Mouse (Mus musculus) midbrain, embryonic 10.5 days (tissue): ENCODE data around the gene Adcy10. TPM values are rescaled to one million over a fixed set of nuclear protein-coding genes. Genes with fewer than 3 reads are reported as not detected.

Source experiments
- DNase-seq: peaks from one replicate; pipeline ENCODE4 v3.0.0-alpha.2; 2017; ENCODE audit warnings: low spot score
- H3K27ac ChIP-seq: fragments of 300-500 bp; sonication (generic); replicated peaks from 2 replicates; pipeline ENCODE4 v1.5.1; 2016; ENCODE audit warnings: mild to moderate bottlenecking
- H3K27me3 ChIP-seq: fragments of 300-500 bp; sonication (generic); 2 replicates; pipeline ENCODE4 v1.6.1; 2016; ENCODE audit warnings: low read depth, mild to moderate bottlenecking; ENCODE audit not compliant: poor library complexity, severe bottlenecking
- H3K36me3 ChIP-seq: fragments of 300-500 bp; sonication (generic); 2 replicates; pipeline ENCODE4 v1.6.1; 2016; ENCODE audit warnings: mild to moderate bottlenecking, moderate library complexity
- H3K4me1 ChIP-seq: fragments of 300-500 bp; sonication (generic); 2 replicates; pipeline ENCODE4 v1.6.1; 2016
- H3K4me3 ChIP-seq: fragments of 300-500 bp; sonication (generic); 2 replicates; pipeline ENCODE4 v1.5.1; 2016; ENCODE audit warnings: mild to moderate bottlenecking, moderate library complexity
- H3K9me3 ChIP-seq: fragments of 300-500 bp; sonication (generic); replicated peaks from 2 replicates; pipeline ENCODE4 v1.6.1; 2016; ENCODE audit warnings: mild to moderate bottlenecking
- WGBS: fragments of 180-500 bp; shearing (Covaris S2); methylation state at CpG from one replicate; pipeline ENCODE4 v1.1.7; 2016; 5-methylcytosine and 5-hydroxymethylcytosine counted together
- polyA plus RNA-seq: library from polyadenylated mRNA; unstranded; fragments of >200 nt; fragmentation: Nextera tagmentation; extraction: Ambion mirVana; gene quantifications from 2 replicates; pipeline ENCODE4 v1.2.1, GENCODE M21; 2016

Gene Adcy10
- polyA plus RNA-seq, 1 experiment from 2014 or later, result 0.20 TPM

- Histone ChIP-seq H3K9me3 (no peaks in the 10 kb centered on the region), H3K36me3 (no peaks in the 10 kb centered on the region), H3K4me1 (no peaks in the 10 kb centered on the region), H3K27ac (no peak overlapping the region), H3K4me3 (no peak overlapping the region), H3K27me3 (no peaks in the 10 kb centered on the region)
- no peak for DNase-seq
Observed at GRCm38 (mm10) chr1:165468971-165469370, 16.0 kb upstream of the Adcy10 start.

- Histone ChIP-seq H3K27ac (no peak overlapping the region), H3K27me3 (no peaks in the 10 kb centered on the region), H3K36me3 (no peaks in the 10 kb centered on the region), H3K4me3 (no peak overlapping the region), H3K4me1 (no peaks in the 10 kb centered on the region), H3K9me3 (no peaks in the 10 kb centered on the region)
- no peak for DNase-seq
Observed at GRCm38 (mm10) chr1:165469717-165470116, 15.3 kb upstream of the Adcy10 start.

DNA sequence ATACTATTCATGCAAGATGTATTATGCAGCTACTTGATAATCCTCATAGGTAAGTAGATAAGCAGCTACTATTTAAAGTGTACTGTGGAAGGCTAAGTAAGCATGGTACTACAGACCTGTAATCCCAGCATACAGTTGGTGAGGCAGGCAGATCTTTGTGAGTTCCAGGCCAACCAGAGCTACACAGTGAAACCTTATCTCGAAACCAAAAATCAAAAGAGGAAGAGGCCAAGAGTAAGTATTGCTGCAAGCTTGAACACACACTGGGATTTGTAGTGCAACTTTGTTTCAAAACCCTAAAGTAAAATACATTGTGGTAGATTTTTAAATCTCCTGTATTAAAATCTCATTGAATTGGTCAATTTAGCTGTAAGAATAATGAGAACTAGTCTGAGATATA is 13.5 kb upstream of the Adcy10 start:
- no peaks in the 10 kb centered on the region for H3K36me3 ChIP-seq
- H3K27ac ChIP-seq, result no peak overlapping the region
- DNase-seq, result no peak
- H3K4me3 ChIP-seq, result no peak overlapping the region
- no peaks in the 10 kb centered on the region for H3K27me3 ChIP-seq
- H3K9me3 ChIP-seq, result no peaks in the 10 kb centered on the region
- WGBS, result 95% methylated on average over 1 of the region's 1 CpGs
- no peaks in the 10 kb centered on the region for H3K4me1 ChIP-seq

- Histone ChIP-seq H3K4me3 (no peak overlapping the region), H3K27ac (no peak overlapping the region), H3K36me3 (no peaks in the 10 kb centered on the region), H3K9me3 (no peaks in the 10 kb centered on the region), H3K27me3 (no peaks in the 10 kb centered on the region), H3K4me1 (no peaks in the 10 kb centered on the region)
- WGBS, result 93% methylated on average over 2 of the region's 2 CpGs
- no peak for DNase-seq
Observed at GRCm38 (mm10) chr1:165486108-165486507, 1.1 kb downstream of the Adcy10 start.

GRCm38 (mm10) chr1:165489197-165489596 is 4.2 kb downstream of the Adcy10 start:
- Histone ChIP-seq H3K36me3 (no peaks in the 10 kb centered on the region), H3K27me3 (no peaks in the 10 kb centered on the region), H3K9me3 (no peaks in the 10 kb centered on the region), H3K4me1 (no peaks in the 10 kb centered on the region), H3K4me3 (no peak overlapping the region), H3K27ac (no peak overlapping the region)
- DNase-seq, result no peak
- WGBS, result 91% methylated on average over 4 of the region's 4 CpGs

DNA sequence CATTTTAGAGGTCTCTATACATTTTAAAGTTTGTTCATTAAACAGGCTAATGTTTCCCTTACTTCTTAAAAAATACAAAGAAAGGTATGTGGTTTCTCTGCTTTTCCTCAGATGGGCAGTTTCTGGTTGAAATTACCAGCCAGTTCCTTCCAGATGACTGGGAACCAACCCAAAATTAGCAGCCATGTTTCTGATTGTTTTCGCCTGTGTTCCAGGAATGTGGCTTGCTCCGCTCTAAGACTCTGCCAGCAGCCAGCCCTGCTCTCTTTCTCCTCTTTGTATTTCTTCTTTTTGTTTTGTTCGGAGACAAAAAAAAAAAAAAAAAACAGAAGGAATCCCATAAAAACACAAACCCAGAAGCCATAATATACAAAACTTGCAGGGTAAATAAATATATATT is 13.9 kb downstream of the Adcy10 start:
- DNase-seq, result no peak
- no peaks in the 10 kb centered on the region for H3K4me1 ChIP-seq
- H3K36me3 ChIP-seq, result no peaks in the 10 kb centered on the region
- 67% methylated on average over 3 of the region's 3 CpGs for WGBS
- no peak overlapping the region for H3K27ac ChIP-seq
- H3K4me3 ChIP-seq, result no peak overlapping the region
- no peaks in the 10 kb centered on the region for H3K9me3 ChIP-seq
- H3K27me3 ChIP-seq, result no peaks in the 10 kb centered on the region

DNA sequence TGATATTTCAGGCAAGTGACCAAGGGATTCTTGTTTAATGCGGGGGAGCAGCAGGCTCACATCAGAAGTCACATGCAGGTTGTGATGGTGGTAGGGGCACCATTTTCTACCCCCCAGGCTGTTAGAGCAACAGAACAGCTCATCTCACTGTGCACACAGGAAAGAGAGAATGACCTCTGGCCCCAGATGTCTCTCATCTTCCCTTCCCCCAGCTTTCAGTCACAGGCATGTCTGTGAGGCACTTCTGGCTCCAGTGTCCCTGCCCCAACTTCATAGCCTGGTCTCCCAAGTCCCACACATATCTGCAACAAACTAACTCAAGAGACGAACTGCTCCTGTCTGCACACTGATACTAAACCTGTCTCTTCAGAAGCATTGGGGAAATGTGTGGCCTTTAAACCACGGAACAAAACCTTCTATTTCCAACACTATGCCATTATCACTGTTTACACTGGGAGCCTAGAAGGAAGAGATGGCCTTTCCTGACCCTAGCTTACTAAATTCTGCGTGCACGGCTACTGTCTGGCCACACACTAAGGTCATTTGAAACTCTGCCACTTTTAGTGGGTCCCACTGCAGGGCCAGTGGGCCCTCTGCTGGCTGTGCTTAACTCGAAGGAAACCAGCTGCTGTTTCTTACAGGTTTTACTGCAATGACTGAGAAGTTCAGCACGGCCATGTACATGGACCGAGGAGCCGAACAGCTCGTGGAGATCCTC is 18.5 kb downstream of the Adcy10 start:
- Histone ChIP-seq H3K27me3 (no peaks in the 10 kb centered on the region), H3K9me3 (no peaks in the 10 kb centered on the region), H3K4me3 (no peak overlapping the region), H3K4me1 (no peaks in the 10 kb centered on the region), H3K36me3 (no peaks in the 10 kb centered on the region), H3K27ac (no peak overlapping the region)
- peak; percentile 17 for DNase-seq
- 71% methylated on average over 10 of the region's 10 CpGs for WGBS

- DNase-seq, result no peak
Observed at GRCm38 (mm10) chr1:165506303-165506702, 21.3 kb downstream of the Adcy10 start.

GRCm38 (mm10) chr1:165510161-165510560 is 25.2 kb downstream of the Adcy10 start:
- H3K4me1 ChIP-seq, result no peaks in the 10 kb centered on the region
- H3K9me3 ChIP-seq, result no peaks in the 10 kb centered on the region
- H3K27ac ChIP-seq, result no peak overlapping the region
- DNase-seq, result no peak
- no peak overlapping the region for H3K4me3 ChIP-seq
- no peaks in the 10 kb centered on the region for H3K36me3 ChIP-seq
- no peaks in the 10 kb centered on the region for H3K27me3 ChIP-seq
- WGBS, result 92% methylated on average over 6 of the region's 6 CpGs

More at GRCm38 (mm10) chr1:165506303-165506702, 21.3 kb downstream of the Adcy10 start:
- Histone ChIP-seq H3K27me3 (no peaks in the 10 kb centered on the region), H3K4me3 (no peak overlapping the region), H3K9me3 (no peaks in the 10 kb centered on the region), H3K27ac (no peak overlapping the region), H3K4me1 (no peaks in the 10 kb centered on the region), H3K36me3 (no peaks in the 10 kb centered on the region)
- 91% methylated on average over 6 of the region's 6 CpGs for WGBS

- Histone ChIP-seq H3K27ac (no peak overlapping the region), H3K4me1 (no peaks in the 10 kb centered on the region), H3K4me3 (no peak overlapping the region), H3K9me3 (no peaks in the 10 kb centered on the region), H3K27me3 (no peaks in the 10 kb centered on the region), H3K36me3 (no peaks in the 10 kb centered on the region)
- no peak for DNase-seq
- 91% methylated on average over 7 of the region's 7 CpGs for whole genome bisulfite sequencing
Observed at GRCm38 (mm10) chr1:165520716-165521115, 35.7 kb downstream of the Adcy10 start.

DNA sequence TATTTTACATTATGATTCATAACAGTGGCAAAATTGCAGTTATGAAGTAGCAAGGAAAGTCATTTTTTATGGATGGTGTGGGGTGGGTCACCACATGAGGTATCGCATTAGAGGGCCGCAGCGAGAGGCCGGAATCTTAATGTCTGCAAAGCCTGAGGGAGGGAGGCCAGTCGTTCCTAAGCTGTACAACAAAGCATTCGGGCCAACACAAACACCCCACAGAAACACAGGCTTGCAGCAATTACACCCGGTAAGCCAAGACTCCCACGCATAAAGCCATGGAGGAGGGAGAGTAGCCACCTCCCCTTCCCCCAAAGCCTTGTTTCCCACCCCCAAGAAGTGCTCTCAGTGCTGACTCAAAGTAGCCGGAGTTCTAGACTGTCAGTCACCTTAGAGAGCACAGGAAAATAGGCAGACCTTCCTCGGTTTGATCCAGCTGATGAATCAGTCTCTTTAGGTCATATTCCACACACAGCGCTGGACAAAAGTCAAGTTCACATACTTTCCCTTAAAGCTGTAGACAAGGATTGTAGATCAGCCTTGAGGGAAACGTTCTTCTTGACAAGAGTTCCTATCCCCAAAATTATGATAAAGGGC is 51.2 kb downstream of the Adcy10 start:
- Histone ChIP-seq H3K4me3 (no peak overlapping the region), H3K27ac (no peak overlapping the region), H3K27me3 (no peaks in the 10 kb centered on the region), H3K4me1 (no peaks in the 10 kb centered on the region), H3K36me3 (no peaks in the 10 kb centered on the region), H3K9me3 (no peaks in the 10 kb centered on the region)
- DNase-seq, result no peak
- WGBS, result 78% methylated on average over 12 of the region's 12 CpGs

DNA sequence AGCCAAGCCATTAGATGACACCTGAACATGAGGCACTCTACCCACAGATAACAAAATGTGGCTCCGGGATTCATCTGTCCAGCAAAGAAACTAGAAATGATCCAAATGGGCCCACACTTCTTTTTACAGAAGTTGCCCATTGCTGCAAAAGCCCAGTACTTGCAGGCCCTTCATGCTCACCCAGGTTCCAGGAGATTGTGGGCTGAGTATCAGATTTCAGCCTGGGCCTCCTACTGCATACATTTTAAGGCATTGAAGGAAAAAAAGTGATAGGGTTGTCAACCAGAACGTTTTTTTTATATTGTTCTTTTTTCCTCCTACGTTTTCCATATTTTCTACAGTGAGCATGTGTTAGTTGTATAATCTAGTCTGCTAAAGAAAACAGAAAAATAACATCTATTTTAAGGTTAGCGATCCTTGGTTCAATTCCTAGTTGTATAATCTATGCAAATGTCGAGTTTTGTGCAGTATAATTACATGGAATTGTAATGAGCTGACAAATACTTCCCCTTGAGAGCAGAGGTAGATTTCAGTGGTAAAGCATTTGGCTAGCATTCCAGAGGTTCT is 52.3 kb downstream of the Adcy10 start:
- WGBS, result 71% methylated on average over 5 of the region's 5 CpGs
- DNase-seq, result no peak
- H3K36me3 ChIP-seq, result no peaks in the 10 kb centered on the region
- H3K27me3 ChIP-seq, result no peaks in the 10 kb centered on the region
- no peak overlapping the region for H3K4me3 ChIP-seq
- H3K9me3 ChIP-seq, result no peaks in the 10 kb centered on the region
- no peaks in the 10 kb centered on the region for H3K4me1 ChIP-seq
- H3K27ac ChIP-seq, result no peak overlapping the region

DNA sequence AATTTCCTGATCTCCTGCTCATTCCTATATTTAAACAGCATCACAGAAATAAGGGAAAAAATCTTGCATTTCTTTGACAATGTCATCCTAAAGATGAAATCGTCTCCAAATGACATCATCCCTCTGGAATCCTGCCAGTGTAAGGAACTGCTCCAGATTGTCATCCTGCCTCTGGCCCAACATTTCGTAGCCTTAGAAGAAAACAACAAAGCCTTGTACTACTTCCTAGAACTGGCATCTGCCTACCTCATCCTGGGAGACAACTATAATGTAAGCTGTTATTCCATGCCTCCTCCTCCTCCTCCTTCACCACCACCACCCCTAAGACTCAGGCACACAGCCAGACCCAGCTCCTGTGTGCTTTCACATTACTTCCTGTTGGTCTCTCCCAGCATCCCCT is 71.7 kb downstream of the Adcy10 start:
- no peaks in the 10 kb centered on the region for H3K36me3 ChIP-seq
- no peak overlapping the region for H3K4me3 ChIP-seq
- WGBS, result 77% methylated on average over 2 of the region's 2 CpGs
- DNase-seq, result no peak
- no peaks in the 10 kb centered on the region for H3K27me3 ChIP-seq
- H3K4me1 ChIP-seq, result no peaks in the 10 kb centered on the region
- H3K9me3 ChIP-seq, result peaks cover 10% of the 10 kb centered on the region
- no peak overlapping the region for H3K27ac ChIP-seq
